Mouse (Mus musculus): ENCODE results near the gene Rbfox3. TPM values are rescaled to one million over a fixed set of nuclear protein-coding genes. Genes with fewer than 3 reads are reported as not detected.

Gene Rbfox3
- polyA plus RNA-seq, 1 experiment, result 0.51 TPM

- no peaks in the 10 kb centered on the region for H3K27me3 ChIP-seq (ENCODE audit: control insufficient read depth, insufficient read depth, low read length)
- WGBS, result 57% methylated on average over 16 of the region's 16 CpGs
- H3K4me1 ChIP-seq (ENCODE audit: control insufficient read depth, insufficient read depth, insufficient read length), result no peaks in the 10 kb centered on the region
- no peak for DNase-seq (ENCODE audit: low read depth in 1 of 2, low spot score in 2 of 2)
- no peak overlapping the region for H3K4me3 ChIP-seq (ENCODE audit: extremely low read depth, insufficient read depth, insufficient read length)
- H3K27ac ChIP-seq (ENCODE audit: insufficient read depth, low read length), result no peak overlapping the region
- H3K36me3 ChIP-seq (ENCODE audit: control insufficient read depth, insufficient read depth, low read length), result no peaks in the 10 kb centered on the region
- no peak for TF ChIP-seq CTCF (IDR thresholded peaks at IDR 0.05; ENCODE audit: extremely low read depth, insufficient read depth, insufficient read length, insufficient replicate concordance)
- no peak for TF ChIP-seq POLR2A (IDR thresholded peaks at IDR 0.05; ENCODE audit: low read depth, low read length)
Measured at GRCm38 (mm10) chr11:118696226-118696930, 215.0 kb downstream of the Rbfox3 start.

- Histone ChIP-seq H3K4me1 (ENCODE audit: control insufficient read depth, insufficient read depth, insufficient read length) (no peaks in the 10 kb centered on the region), H3K27me3 (ENCODE audit: control insufficient read depth, insufficient read depth, low read length) (no peaks in the 10 kb centered on the region), H3K27ac (ENCODE audit: insufficient read depth, low read length) (no peak overlapping the region), H3K36me3 (ENCODE audit: control insufficient read depth, insufficient read depth, low read length) (no peaks in the 10 kb centered on the region), H3K4me3 (ENCODE audit: extremely low read depth, insufficient read depth, insufficient read length) (no peak overlapping the region)
- no peak for DNase-seq (ENCODE audit: low read depth in 1 of 2, low spot score in 2 of 2)
- no peak for TF ChIP-seq CTCF (IDR thresholded peaks at IDR 0.05; ENCODE audit: extremely low read depth, insufficient read depth, insufficient read length, insufficient replicate concordance)
- no peak for TF ChIP-seq POLR2A (IDR thresholded peaks at IDR 0.05; ENCODE audit: low read depth, low read length)
- 83% methylated on average over 7 of the region's 7 CpGs for WGBS
Measured at GRCm38 (mm10) chr11:118693276-118693675, 218.1 kb downstream of the Rbfox3 start.

- Histone ChIP-seq H3K4me1 (ENCODE audit: control insufficient read depth, insufficient read depth, insufficient read length) (no peaks in the 10 kb centered on the region), H3K27ac (ENCODE audit: insufficient read depth, low read length) (no peak overlapping the region), H3K36me3 (ENCODE audit: control insufficient read depth, insufficient read depth, low read length) (no peaks in the 10 kb centered on the region), H3K4me3 (ENCODE audit: extremely low read depth, insufficient read depth, insufficient read length) (no peak overlapping the region), H3K27me3 (ENCODE audit: control insufficient read depth, insufficient read depth, low read length) (no peaks in the 10 kb centered on the region)
- TF ChIP-seq POLR2A (IDR thresholded peaks at IDR 0.05; ENCODE audit: low read depth, low read length), result no peak
- TF ChIP-seq CTCF (IDR thresholded peaks at IDR 0.05; ENCODE audit: extremely low read depth, insufficient read depth, insufficient read length, insufficient replicate concordance), result no peak
- WGBS, result 84% methylated on average over 8 of the region's 8 CpGs
- no peak for DNase-seq (ENCODE audit: low read depth in 1 of 2, low spot score in 2 of 2)
Measured at GRCm38 (mm10) chr11:118690262-118690661, 221.1 kb downstream of the Rbfox3 start.

GRCm38 (mm10) chr11:118685397-118685796 is 226.0 kb downstream of the Rbfox3 start:
- no peaks in the 10 kb centered on the region for H3K27me3 ChIP-seq (ENCODE audit: control insufficient read depth, insufficient read depth, low read length)
- no peak for DNase-seq (ENCODE audit: low read depth in 1 of 2, low spot score in 2 of 2)
- H3K27ac ChIP-seq (ENCODE audit: insufficient read depth, low read length), result no peak overlapping the region
- H3K4me1 ChIP-seq (ENCODE audit: control insufficient read depth, insufficient read depth, insufficient read length), result no peaks in the 10 kb centered on the region
- TF ChIP-seq CTCF (IDR thresholded peaks at IDR 0.05; ENCODE audit: extremely low read depth, insufficient read depth, insufficient read length, insufficient replicate concordance) (no peak), POLR2A (IDR thresholded peaks at IDR 0.05; ENCODE audit: low read depth, low read length) (no peak)
- no peaks in the 10 kb centered on the region for H3K36me3 ChIP-seq (ENCODE audit: control insufficient read depth, insufficient read depth, low read length)
- WGBS, result 14% methylated on average over 16 of the region's 16 CpGs
- no peak overlapping the region for H3K4me3 ChIP-seq (ENCODE audit: extremely low read depth, insufficient read depth, insufficient read length)

- Histone ChIP-seq H3K27me3 (ENCODE audit: control insufficient read depth, insufficient read depth, low read length) (no peaks in the 10 kb centered on the region), H3K4me3 (ENCODE audit: extremely low read depth, insufficient read depth, insufficient read length) (no peak overlapping the region), H3K36me3 (ENCODE audit: control insufficient read depth, insufficient read depth, low read length) (no peaks in the 10 kb centered on the region), H3K27ac (ENCODE audit: insufficient read depth, low read length) (no peak overlapping the region), H3K4me1 (ENCODE audit: control insufficient read depth, insufficient read depth, insufficient read length) (no peaks in the 10 kb centered on the region)
- WGBS, result 69% methylated on average over 4 of the region's 4 CpGs
- DNase-seq (ENCODE audit: low read depth in 1 of 2, low spot score in 2 of 2), result no peak
- TF ChIP-seq POLR2A (IDR thresholded peaks at IDR 0.05; ENCODE audit: low read depth, low read length), result no peak
Measured at GRCm38 (mm10) chr11:118684665-118685064, 226.7 kb downstream of the Rbfox3 start.

GRCm38 (mm10) chr11:118680699-118681098 is 230.7 kb downstream of the Rbfox3 start:
- no peak for TF ChIP-seq CTCF (IDR thresholded peaks at IDR 0.05; ENCODE audit: extremely low read depth, insufficient read depth, insufficient read length, insufficient replicate concordance)
- no peak for TF ChIP-seq POLR2A (IDR thresholded peaks at IDR 0.05; ENCODE audit: low read depth, low read length)
- H3K27ac ChIP-seq (ENCODE audit: insufficient read depth, low read length), result no peak overlapping the region
- no peaks in the 10 kb centered on the region for H3K36me3 ChIP-seq (ENCODE audit: control insufficient read depth, insufficient read depth, low read length)
- WGBS, result 80% methylated on average over 10 of the region's 10 CpGs
- H3K27me3 ChIP-seq (ENCODE audit: control insufficient read depth, insufficient read depth, low read length), result no peaks in the 10 kb centered on the region
- no peaks in the 10 kb centered on the region for H3K4me1 ChIP-seq (ENCODE audit: control insufficient read depth, insufficient read depth, insufficient read length)
- no peak for DNase-seq (ENCODE audit: low read depth in 1 of 2, low spot score in 2 of 2)
- H3K4me3 ChIP-seq (ENCODE audit: extremely low read depth, insufficient read depth, insufficient read length), result no peak overlapping the region

GRCm38 (mm10) chr11:118679736-118680410 is 231.5 kb downstream of the Rbfox3 start:
- no peak for TF ChIP-seq CTCF (IDR thresholded peaks at IDR 0.05; ENCODE audit: extremely low read depth, insufficient read depth, insufficient read length, insufficient replicate concordance)
- no peak for TF ChIP-seq POLR2A (IDR thresholded peaks at IDR 0.05; ENCODE audit: low read depth, low read length)
- DNase-seq (ENCODE audit: low read depth in 1 of 2, low spot score in 2 of 2), result no peak
- 82% methylated on average over 24 of the region's 24 CpGs for WGBS
- H3K27ac ChIP-seq (ENCODE audit: insufficient read depth, low read length), result no peak overlapping the region
- H3K27me3 ChIP-seq (ENCODE audit: control insufficient read depth, insufficient read depth, low read length), result no peaks in the 10 kb centered on the region
- H3K4me1 ChIP-seq (ENCODE audit: control insufficient read depth, insufficient read depth, insufficient read length), result no peaks in the 10 kb centered on the region
- H3K36me3 ChIP-seq (ENCODE audit: control insufficient read depth, insufficient read depth, low read length), result no peaks in the 10 kb centered on the region
- no peak overlapping the region for H3K4me3 ChIP-seq (ENCODE audit: extremely low read depth, insufficient read depth, insufficient read length)
